ENCODE assay signal across 13 mouse cellular contexts in genomic region chr14:22750409-22750808, GRCm38 (mm10).
DNase-seq lines count a peak whose midpoint lies in the region; ATAC-seq and TF ChIP-seq lines count a peak whose summit lies in the region.
"Had no signal": no experiment of that assay in that cellular context is flagged by ENCODE, and none has a peak within 500 bp of the region (broad histone marks: within the 10 kb centered on the region; RNA-seq: fewer than 3 reads in every experiment).

No protein-coding gene starts in this region.

- peak; percentile 43 for DNase-seq in adrenal gland, postnatal 14 days
- no peak for DNase-seq in adrenal gland, postnatal 4 days (ENCODE audit: low spot score in 2 of 2)
- no peak for DNase-seq in stomach, postnatal 0 days (ENCODE audit: low spot score)
- peak; percentile 69 to 76 for DNase-seq in kidney, postnatal 4 days
- no peak for DNase-seq in cerebellum, postnatal 14 days
- DNase-seq in layer of hippocampus, adult 9-11 months, result no peak
- DNase-seq in gastrocnemius, postnatal 14 days, result no peak
- DNase-seq: cerebellum, postnatal 36 days; layer of hippocampus, postnatal 36 days; liver had no signal

- intact Hi-C loops in gastrocnemius, postnatal 14 days (cut with DNase I; ENCODE audit: low total_unique reads), result no loop called here

- H3K4me3 ChIP-seq in stomach, embryonic 14.5 days (ENCODE audit: low read depth, low read length), result no peak overlapping the region
- no peak overlapping the region for H3K4me3 ChIP-seq in stomach, postnatal 0 days (ENCODE audit: low read depth, low read length)
- H3K4me3 ChIP-seq: hindbrain, embryonic 15.5 days; midbrain, embryonic 12.5 days had no signal

- peaks cover 14% of the 10 kb centered on the region for H3K4me1 ChIP-seq in stomach, embryonic 14.5 days (ENCODE audit: control insufficient read depth, insufficient read depth, low read length)
- peaks cover 7% of the 10 kb centered on the region; the same call in 1 of the 2 replicates for H3K4me1 ChIP-seq in stomach, postnatal 0 days (replicated peaks; ENCODE audit: control insufficient read depth, insufficient read depth)

- no peak for TF ChIP-seq EP300 in stomach, postnatal 0 days (optimal IDR thresholded peaks at IDR 0.05)

- H3K9ac ChIP-seq in stomach, embryonic 14.5 days (replicated peaks; ENCODE audit: low read depth, low read length), result no peak overlapping the region
- no peak overlapping the region for H3K9ac ChIP-seq in stomach, postnatal 0 days (ENCODE audit: low read length)
- H3K9ac ChIP-seq: hindbrain, embryonic 15.5 days; midbrain, embryonic 12.5 days had no signal

- H3K9me3 ChIP-seq in stomach, embryonic 14.5 days (ENCODE audit: control insufficient read depth, low read depth, low read length), result no peaks in the 10 kb centered on the region
- H3K9me3 ChIP-seq in stomach, postnatal 0 days (ENCODE audit: control insufficient read depth, low read length), result no peaks in the 10 kb centered on the region
- H3K9me3 ChIP-seq: hindbrain, embryonic 15.5 days; midbrain, embryonic 12.5 days had no signal

- peak overlapping the region; percentile 49; the same call in 1 of the 2 replicates for H3K27ac ChIP-seq in stomach, embryonic 14.5 days (ENCODE audit: low read length)
- no peak overlapping the region for H3K27ac ChIP-seq in stomach, postnatal 0 days (replicated peaks)
- H3K27ac ChIP-seq: hindbrain, embryonic 15.5 days; midbrain, embryonic 12.5 days had no signal

- no peak for TF ChIP-seq CTCF in stomach, postnatal 0 days (IDR thresholded peaks at IDR 0.05; ENCODE audit: low read depth)

- ATAC-seq in stomach, embryonic 14.5 days (ENCODE audit: insufficient number of reproducible peaks, insufficient read depth, low FRiP score, low read depth), result no peak
- no peak for ATAC-seq in stomach, postnatal 0 days (ENCODE audit: low FRiP score, low TSS enrichment)

- H3K27me3 ChIP-seq in stomach, embryonic 14.5 days (ENCODE audit: control insufficient read depth, insufficient read depth, low read length), result no peaks in the 10 kb centered on the region
- no peaks in the 10 kb centered on the region for H3K27me3 ChIP-seq in stomach, postnatal 0 days (ENCODE audit: control insufficient read depth, insufficient read depth, low read length)
- H3K27me3 ChIP-seq: hindbrain, embryonic 15.5 days had no signal

- no peaks in the 10 kb centered on the region for H3K36me3 ChIP-seq in stomach, embryonic 14.5 days (ENCODE audit: control insufficient read depth, insufficient read depth, low read length)
- H3K36me3 ChIP-seq in stomach, postnatal 0 days (ENCODE audit: control insufficient read depth, insufficient read depth, low read length), result no peaks in the 10 kb centered on the region
- H3K36me3 ChIP-seq: hindbrain, embryonic 15.5 days; midbrain, embryonic 12.5 days had no signal

- H3K4me2 ChIP-seq in stomach, embryonic 14.5 days (replicated peaks; ENCODE audit: low read depth, low read length), result no peak overlapping the region
- no peak overlapping the region for H3K4me2 ChIP-seq in stomach, postnatal 0 days (replicated peaks; ENCODE audit: low read depth)
- H3K4me2 ChIP-seq: hindbrain, embryonic 15.5 days; midbrain, embryonic 12.5 days had no signal

Comparison
In these comparisons a context has a peak if more than half of its experiments do, and no peak if none do; other contexts are left out.
1. DNase-seq: peak in adrenal gland, postnatal 14 days (single experiment) and kidney, postnatal 4 days (2 of 2); none in adrenal gland, postnatal 4 days (0 of 2), stomach, postnatal 0 days (single experiment), cerebellum, postnatal 14 days (0 of 2), layer of hippocampus, adult 9-11 months (single experiment) and gastrocnemius, postnatal 14 days (single experiment).